Mouse (Mus musculus) intestine, embryonic 14.5 days (tissue): Measurements from ENCODE around the gene Gjc1. TPM values are rescaled to one million over a fixed set of nuclear protein-coding genes. Genes with fewer than 3 reads are reported as not detected.

Experiments used
- ATAC-seq: fragments of 200-750 bp; cut with Nextera tagmentation; replicated peaks from 2 replicates; pipeline ENCODE4 v1.8.0; 2017; ENCODE audit warnings: low read depth, moderate number of reproducible peaks, moderate TSS enrichment, moderate library complexity; ENCODE audit not compliant: low FRiP score, low TSS enrichment
- DNase-seq: peaks from one replicate; pipeline ENCODE4 v3.0.0-alpha.2; 2018; ENCODE audit warnings: low spot score
- H3K27ac ChIP-seq: fragments of 300-500 bp; sonication (generic); 2 replicates; pipeline ENCODE4 v1.5.1; 2014; ENCODE audit warnings: low read depth, mild to moderate bottlenecking, control low read depth
- H3K27me3 ChIP-seq: fragments of 300-500 bp; sonication (generic); replicated peaks from 2 replicates; pipeline ENCODE4 v1.6.1; 2014; ENCODE audit warnings: low read length, control low read depth; ENCODE audit not compliant: control insufficient read depth, insufficient read depth
- H3K36me3 ChIP-seq: fragments of 300-500 bp; sonication (generic); 2 replicates; pipeline ENCODE4 v1.6.1; 2014; ENCODE audit warnings: low read length, control low read depth; ENCODE audit not compliant: control insufficient read depth, insufficient read depth
- H3K4me1 ChIP-seq: fragments of 300-500 bp; sonication (generic); replicated peaks from 2 replicates; pipeline ENCODE4 v1.6.1; 2014; ENCODE audit warnings: low read length, control low read depth, mixed read lengths; ENCODE audit not compliant: control insufficient read depth, insufficient read depth
- H3K4me2 ChIP-seq: fragments of 300-500 bp; sonication (generic); 2 replicates; pipeline ENCODE4 v1.6.1; 2014; ENCODE audit warnings: low read length
- H3K4me3 ChIP-seq: fragments of 300-500 bp; sonication (generic); 2 replicates; pipeline ENCODE4 v1.5.1; 2014; ENCODE audit warnings: low read depth, low read length, control low read depth, mixed read lengths
- H3K9ac ChIP-seq: fragments of 300-500 bp; sonication (generic); 2 replicates; pipeline ENCODE4 v1.6.1; 2014; ENCODE audit warnings: mild to moderate bottlenecking, low read length
- H3K9me3 ChIP-seq: fragments of 300-500 bp; sonication (generic); 2 replicates; pipeline ENCODE4 v1.6.1; 2016; ENCODE audit warnings: low read length, control low read depth; ENCODE audit not compliant: control insufficient read depth
- WGBS: fragments of 180-500 bp; shearing (Covaris S2); extraction: QIAGEN DNeasy Blood & Tissue Kit; methylation state at CpG from one replicate; pipeline ENCODE4 v1.1.7; 2014; 5-methylcytosine and 5-hydroxymethylcytosine counted together
- polyA plus RNA-seq: library from polyadenylated mRNA; unstranded; fragments of >200 nt; fragmentation: Nextera tagmentation; extraction: Ambion mirVana; gene quantifications from 2 replicates; pipeline ENCODE4 v1.2.1, GENCODE M21; 2014

Gene Gjc1
- polyA plus RNA-seq, 1 experiment from 2014 or later: 47.7 TPM

DNA sequence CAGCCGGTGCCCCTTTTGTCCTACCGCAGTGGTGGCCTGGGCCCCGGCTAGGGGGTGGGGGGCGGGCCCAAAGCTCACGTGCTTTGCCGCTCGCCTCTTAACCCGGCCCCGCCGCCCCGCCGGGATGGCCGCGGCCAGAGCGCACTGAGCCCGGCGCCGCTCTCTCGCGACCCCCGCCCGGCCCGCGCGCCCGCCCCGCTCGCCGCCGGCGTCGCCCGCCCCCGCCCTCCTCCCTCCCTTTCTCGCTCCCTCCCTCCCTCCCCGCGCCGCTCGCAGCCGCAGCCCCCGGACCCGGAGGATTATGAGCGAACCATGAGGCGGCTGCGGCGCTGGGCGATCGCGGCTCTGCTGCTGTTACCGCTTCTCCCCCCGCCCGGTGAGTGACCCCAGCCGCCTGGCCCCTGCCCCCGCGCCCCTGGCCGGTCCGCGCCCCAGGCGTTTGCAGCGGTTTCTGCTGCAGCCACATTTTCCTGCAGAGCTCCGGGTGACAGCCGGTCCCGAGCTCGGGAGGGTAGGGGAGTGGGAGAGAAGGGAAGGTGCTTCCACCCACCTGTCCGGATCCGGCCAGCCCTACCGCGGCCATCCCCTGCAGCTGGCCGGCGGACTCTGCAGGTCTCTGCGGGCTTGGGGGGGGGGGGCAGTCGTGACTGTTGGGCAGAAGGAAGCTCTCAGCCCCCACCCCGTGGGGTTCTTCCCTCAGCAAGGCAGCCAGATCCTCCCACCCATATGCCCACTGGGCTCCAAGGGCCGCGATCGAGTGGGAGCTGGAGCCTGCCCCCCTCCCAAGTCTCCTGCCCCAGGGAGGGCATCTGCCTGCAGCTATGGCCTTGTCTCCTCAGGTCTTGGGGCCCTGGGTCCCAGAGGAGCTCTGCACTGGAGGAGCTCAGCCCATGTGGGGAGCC, 57.9 kb downstream of the Gjc1 start, which contains the start of gene Adam11:
TSS of gene Adam11 (plus strand) at position 131 of the 902 bp plus-strand sequence.
- H3K4me3 ChIP-seq: peak within 1 kb of the TSS; percentile 59
- peak within 1 kb of the TSS; percentile 100 for H3K4me2 ChIP-seq
- peak; percentile 66 for DNase-seq
- H3K9ac ChIP-seq: peak within 1 kb of the TSS; percentile 52
- peaks cover 22% of the 10 kb centered on the region for H3K27me3 ChIP-seq
- 1% methylated on average over 64 of the region's 76 CpGs for WGBS
- no peak within 1 kb of the TSS for H3K27ac ChIP-seq
- peaks cover 5% of the 10 kb centered on the region; the same call in 1 of the 2 replicates for H3K4me1 ChIP-seq
- peak; percentile 30; the same call in 1 of the 2 replicates for ATAC-seq
- no peaks in the 10 kb centered on the region for H3K9me3 ChIP-seq
- no peaks in the 10 kb centered on the region for H3K36me3 ChIP-seq

DNA sequence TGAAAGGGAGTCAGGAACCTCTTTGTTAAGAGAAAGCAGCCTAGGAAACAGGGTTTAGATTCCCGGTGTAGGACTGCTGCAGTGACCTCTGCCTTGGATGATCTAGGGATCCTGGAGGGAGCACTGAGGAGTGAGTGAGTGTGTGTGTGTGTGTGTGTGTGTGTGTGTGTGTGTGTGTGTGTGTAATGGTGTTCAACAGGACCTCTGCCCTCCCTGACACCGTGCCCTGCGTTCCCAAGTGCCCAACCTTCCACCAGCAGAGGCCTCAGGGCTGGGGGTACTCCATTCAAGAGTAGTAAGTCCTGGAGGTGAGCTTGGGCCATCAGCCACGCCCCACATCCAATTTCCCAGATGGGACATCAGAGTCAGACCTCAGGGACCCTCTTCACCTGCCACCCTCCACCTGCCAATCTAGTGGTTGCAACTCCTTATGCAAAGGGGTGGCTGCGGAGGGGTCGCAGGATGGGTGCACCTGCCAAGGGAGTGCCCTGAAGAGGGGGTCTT, 58.6 kb downstream of the Gjc1 start:
- H3K27me3 ChIP-seq: peaks cover 22% of the 10 kb centered on the region
- no peak overlapping the region for H3K27ac ChIP-seq
- H3K9me3 ChIP-seq: no peaks in the 10 kb centered on the region
- ATAC-seq: no peak
- no peaks in the 10 kb centered on the region for H3K36me3 ChIP-seq
- no peak for DNase-seq
- peaks cover 5% of the 10 kb centered on the region; the same call in 1 of the 2 replicates for H3K4me1 ChIP-seq
- WGBS: 25% methylated on average over 6 of the region's 6 CpGs
- peak overlapping the region; percentile 52; the same call in 1 of the 2 replicates for H3K9ac ChIP-seq
- peak overlapping the region; percentile 100 for H3K4me2 ChIP-seq
- H3K4me3 ChIP-seq: peak overlapping the region; percentile 59

- Histone ChIP-seq H3K4me2 (no peak overlapping the region), H3K9ac (no peak overlapping the region), H3K27ac (no peak overlapping the region), H3K9me3 (no peaks in the 10 kb centered on the region), H3K27me3 (peaks cover 22% of the 10 kb centered on the region), H3K4me3 (no peak overlapping the region), H3K4me1 (peaks cover 15% of the 10 kb centered on the region), H3K36me3 (no peaks in the 10 kb centered on the region)
- no peak for ATAC-seq
- no peak for DNase-seq
- WGBS: 84% methylated on average over 2 of the region's 2 CpGs
These were observed 60.5 kb downstream of the Gjc1 start for GRCm38 (mm10) chr11:102758977-102759376.

DNA sequence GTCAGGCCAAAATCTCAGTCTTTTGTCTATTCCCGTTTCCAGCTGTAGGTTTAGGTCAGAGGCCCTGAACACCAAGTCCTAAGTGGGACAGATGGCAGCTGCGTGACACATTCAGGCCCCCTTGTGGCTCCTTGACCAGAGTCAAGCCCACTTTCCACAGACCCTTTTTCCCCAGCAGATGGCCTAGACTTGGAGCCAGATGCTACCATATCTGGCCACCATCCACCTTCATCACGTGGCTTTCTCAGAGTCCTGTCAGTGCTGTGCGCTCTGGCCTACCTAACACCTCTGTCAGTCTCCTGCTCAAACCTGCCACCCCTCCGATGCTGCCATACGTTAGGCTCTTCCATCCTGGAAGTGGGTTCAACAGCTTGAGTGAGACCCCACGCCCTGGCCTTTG, 64.1 kb downstream of the Gjc1 start:
- ATAC-seq: no peak
- Histone ChIP-seq H3K9ac (no peak overlapping the region), H3K4me1 (peaks cover 17% of the 10 kb centered on the region), H3K27me3 (0 out of 2 replicates have a peak, but pooled peaks cover 2% of the 10 kb centered on the region), H3K4me3 (no peak overlapping the region), H3K36me3 (no peaks in the 10 kb centered on the region), H3K9me3 (no peaks in the 10 kb centered on the region), H3K4me2 (no peak overlapping the region), H3K27ac (no peak overlapping the region)
- no peak for DNase-seq
- 80% methylated on average over 7 of the region's 7 CpGs for WGBS

- H3K4me1 ChIP-seq: peaks cover 17% of the 10 kb centered on the region
- no peak for DNase-seq
- H3K27ac ChIP-seq: peak overlapping the region; percentile 1; the same call in 1 of the 2 replicates
- no peaks in the 10 kb centered on the region for H3K36me3 ChIP-seq
- no peaks in the 10 kb centered on the region for H3K27me3 ChIP-seq
- H3K9ac ChIP-seq: 0 out of 2 replicates have a peak overlapping the region, but pooled peaks have one; percentile 16
- WGBS: 23% methylated on average over 4 of the region's 4 CpGs
- no peak; the same call in 1 of the 2 replicates for ATAC-seq
- peak overlapping the region; percentile 46 for H3K4me2 ChIP-seq
- H3K4me3 ChIP-seq: peak overlapping the region; percentile 6; the same call in 1 of the 2 replicates
- no peaks in the 10 kb centered on the region for H3K9me3 ChIP-seq
These were observed 65.1 kb downstream of the Gjc1 start for GRCm38 (mm10) chr11:102754416-102754815.

DNA sequence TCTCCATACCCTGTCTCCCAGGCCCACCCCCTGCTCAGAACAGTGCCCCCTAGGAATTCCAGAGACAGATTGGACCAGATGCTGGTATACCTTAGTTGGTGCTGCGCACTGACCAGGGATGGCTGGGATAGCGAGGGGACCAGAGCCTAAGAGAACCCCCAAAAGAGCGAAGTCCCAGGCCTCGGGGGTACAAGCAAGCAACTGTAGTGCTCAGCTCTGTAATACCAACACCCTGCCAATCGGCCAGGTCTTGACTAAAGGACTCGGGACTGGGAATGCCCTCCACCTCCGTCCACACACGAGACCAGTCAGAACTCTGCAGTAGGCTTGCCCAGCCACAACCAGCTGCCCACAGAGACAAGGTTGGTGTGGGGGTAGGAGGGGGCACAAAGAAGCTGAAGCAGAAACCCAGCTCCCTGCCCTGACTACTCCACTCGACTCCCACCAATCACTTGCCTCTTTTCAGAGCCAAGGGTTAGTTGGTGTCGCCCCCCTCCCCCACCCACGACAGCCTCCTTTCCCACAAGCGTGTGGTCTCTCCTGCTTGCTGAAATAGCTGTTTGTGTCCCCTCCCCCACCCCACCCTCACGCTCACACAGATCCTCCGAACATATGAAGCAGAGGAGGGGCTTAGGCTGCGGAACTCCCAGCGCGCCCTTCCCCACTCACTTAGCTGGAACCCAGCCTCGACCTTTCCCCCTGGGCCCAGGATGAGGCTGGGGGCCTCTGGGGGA, 65.7 kb downstream of the Gjc1 start:
- Histone ChIP-seq H3K36me3 (no peaks in the 10 kb centered on the region), H3K27ac (peak overlapping the region; percentile 1; the same call in 1 of the 2 replicates), H3K4me3 (peak overlapping the region; percentile 6; the same call in 1 of the 2 replicates), H3K9ac (0 out of 2 replicates have a peak overlapping the region, but pooled peaks have one; percentile 16), H3K4me1 (peaks cover 17% of the 10 kb centered on the region), H3K4me2 (peak overlapping the region; percentile 46), H3K9me3 (no peaks in the 10 kb centered on the region), H3K27me3 (no peaks in the 10 kb centered on the region)
- ATAC-seq (no peak), DNase-seq (no peak)
- WGBS: 40% methylated on average over 18 of the region's 18 CpGs

DNA sequence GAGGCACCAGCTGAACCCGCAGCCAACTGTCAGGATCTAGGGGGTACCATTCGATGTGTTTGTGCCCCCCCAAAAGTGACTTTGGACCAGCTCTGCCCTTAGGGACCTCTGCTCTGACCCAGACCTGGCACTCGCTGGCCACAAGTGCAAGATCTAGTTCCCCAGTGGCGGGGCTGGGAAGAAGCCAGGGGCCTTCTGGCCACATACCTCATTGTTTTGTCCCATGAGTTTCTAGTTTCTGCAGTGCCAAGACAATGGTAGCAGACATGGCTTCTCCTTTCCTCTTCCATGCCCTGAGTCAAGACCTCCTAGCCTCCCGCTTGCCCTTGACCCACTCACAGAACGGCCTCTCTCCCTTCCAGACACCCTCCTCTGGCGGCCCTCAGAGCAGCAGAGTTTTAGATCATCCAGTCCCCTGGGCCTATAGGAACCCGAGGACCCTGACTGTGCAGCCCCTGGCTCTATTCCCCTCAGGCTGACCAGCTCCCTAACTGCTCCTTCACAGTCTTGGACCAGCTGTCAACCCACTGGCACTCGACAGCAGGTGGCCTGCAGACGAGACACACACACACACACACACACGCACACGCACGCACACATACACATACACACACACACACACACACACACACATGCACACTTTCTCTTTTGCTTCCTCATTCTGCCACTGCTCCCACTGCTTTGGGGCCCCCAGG, 66.5 kb downstream of the Gjc1 start:
- WGBS: 61% methylated on average over 13 of the region's 13 CpGs
- DNase-seq: no peak

GRCm38 (mm10) chr11:102749712-102750111, 69.8 kb downstream of the Gjc1 start:
- H3K4me3 ChIP-seq: no peak overlapping the region
- H3K36me3 ChIP-seq: no peaks in the 10 kb centered on the region
- 77% methylated on average over 2 of the region's 2 CpGs for whole genome bisulfite sequencing
- no peaks in the 10 kb centered on the region for H3K9me3 ChIP-seq
- peaks cover 14% of the 10 kb centered on the region for H3K4me1 ChIP-seq
- no peaks in the 10 kb centered on the region for H3K27me3 ChIP-seq
- no peak overlapping the region for H3K27ac ChIP-seq
- no peak overlapping the region for H3K9ac ChIP-seq
- H3K4me2 ChIP-seq: no peak overlapping the region
- ATAC-seq (no peak), DNase-seq (no peak)

More for the DNA sequence above, 66.5 kb downstream of the Gjc1 start:
- no peak overlapping the region for H3K27ac ChIP-seq
- H3K9me3 ChIP-seq: no peaks in the 10 kb centered on the region
- no peak for ATAC-seq
- no peak overlapping the region for H3K4me3 ChIP-seq
- no peak overlapping the region for H3K9ac ChIP-seq
- H3K4me1 ChIP-seq: peaks cover 17% of the 10 kb centered on the region
- no peak overlapping the region for H3K4me2 ChIP-seq
- H3K36me3 ChIP-seq: no peaks in the 10 kb centered on the region
- H3K27me3 ChIP-seq: no peaks in the 10 kb centered on the region
